ENCODE assay signal across 39 mouse cellular contexts in genomic region chrX:37916311-37916710, GRCm38 (mm10). TPM values are rescaled to one million over a fixed set of nuclear protein-coding genes. Genes with fewer than 3 reads are reported as not detected.
DNase-seq lines count a peak whose midpoint lies in the region; ATAC-seq and TF ChIP-seq lines count a peak whose summit lies in the region.
"Had no signal": no experiment of that assay in that cellular context is flagged by ENCODE, and none has a peak within 500 bp of the region (broad histone marks: within the 10 kb centered on the region; RNA-seq: fewer than 3 reads in every experiment).

No protein-coding gene starts in this region.

- H3K27me3 ChIP-seq in kidney, postnatal 0 days (ENCODE audit: insufficient read depth, low read length), result no peaks in the 10 kb centered on the region
- H3K27me3 ChIP-seq in E14TG2a.4 (ENCODE audit: insufficient read depth, low read length), result no peaks in the 10 kb centered on the region
- H3K27me3 ChIP-seq: embryonic facial prominence, embryonic 12.5 days; forebrain, embryonic 15.5 days; liver, embryonic 12.5 days; midbrain, embryonic 13.5 days; neural tube, embryonic 13.5 days had no signal

- no peak overlapping the region for H3K27ac ChIP-seq in gastrocnemius, adult 2 months
- H3K27ac ChIP-seq in kidney, postnatal 0 days, result no peak overlapping the region
- H3K27ac ChIP-seq: embryonic facial prominence, embryonic 12.5 days; forebrain, embryonic 15.5 days; hindbrain, embryonic 14.5 days; layer of hippocampus, adult 2 months; liver, embryonic 12.5 days; macrophage; midbrain, embryonic 13.5 days; neural tube, embryonic 13.5 days had no signal

- H3K9ac ChIP-seq in kidney, postnatal 0 days (ENCODE audit: low read depth, low read length), result no peak overlapping the region
- H3K9ac ChIP-seq: embryonic facial prominence, embryonic 12.5 days; forebrain, embryonic 15.5 days; hindbrain, embryonic 14.5 days; liver, embryonic 12.5 days; liver, postnatal 0 days; midbrain, embryonic 13.5 days; neural tube, embryonic 13.5 days had no signal

- peak; percentile 43 for TF ChIP-seq CTCF in gastrocnemius, adult 2 months (IDR thresholded peaks at IDR 0.05)
- peak; percentile 11; the same call in 1 of the 2 replicates for TF ChIP-seq CTCF in kidney, postnatal 0 days (IDR thresholded peaks at IDR 0.05; ENCODE audit: low read depth)
- peak; percentile 20; the same call in 1 of the 2 replicates for TF ChIP-seq CTCF in E14TG2a.4 (conservative IDR thresholded peaks at IDR 0.05; ENCODE audit: low read length)

- H3K9me3 ChIP-seq in kidney, postnatal 0 days (replicated peaks; ENCODE audit: low read length), result no peaks in the 10 kb centered on the region
- no peaks in the 10 kb centered on the region for H3K9me3 ChIP-seq in E14TG2a.4 (ENCODE audit: low read length)
- H3K9me3 ChIP-seq: embryonic facial prominence, embryonic 12.5 days; forebrain, embryonic 15.5 days; liver, embryonic 12.5 days; midbrain, embryonic 13.5 days; neural tube, embryonic 13.5 days had no signal

- H3K4me2 ChIP-seq in kidney, postnatal 0 days (ENCODE audit: low read length), result no peak overlapping the region
- H3K4me2 ChIP-seq: embryonic facial prominence, embryonic 12.5 days; forebrain, embryonic 15.5 days; heart, embryonic 11.5 days; hindbrain, embryonic 14.5 days; liver, embryonic 12.5 days; midbrain, embryonic 13.5 days; neural tube, embryonic 13.5 days had no signal

- intact Hi-C loops in gastrocnemius, adult 2 months (cut with DNase I), result no loop called here

- H3K36me3 ChIP-seq in kidney, postnatal 0 days (ENCODE audit: insufficient read depth, low read length), result no peaks in the 10 kb centered on the region
- H3K36me3 ChIP-seq in E14TG2a.4 (ENCODE audit: insufficient read depth, low read length), result no peaks in the 10 kb centered on the region
- H3K36me3 ChIP-seq: embryonic facial prominence, embryonic 12.5 days; forebrain, embryonic 15.5 days; liver, embryonic 12.5 days; midbrain, embryonic 13.5 days; neural tube, embryonic 13.5 days had no signal

- ATAC-seq in kidney, postnatal 0 days (replicated peaks; ENCODE audit: low FRiP score, low read depth), result no peak
- ATAC-seq: activated CD4-positive, CD25-positive, alpha-beta regulatory T cell, adult 4 months; CD4-positive, CD25-positive, alpha-beta regulatory T cell, adult 4 months; forebrain, embryonic 15.5 days; liver, embryonic 12.5 days; liver, postnatal 0 days; lung, postnatal 0 days; midbrain, embryonic 13.5 days had no signal

- H3K4me3 ChIP-seq in gastrocnemius, adult 2 months, result no peak overlapping the region
- no peak overlapping the region for H3K4me3 ChIP-seq in kidney, postnatal 0 days (replicated peaks; ENCODE audit: low read depth, low read length)
- H3K4me3 ChIP-seq in E14TG2a.4 (replicated peaks; ENCODE audit: low read length), result no peak overlapping the region
- H3K4me3 ChIP-seq: embryonic facial prominence, embryonic 12.5 days; forebrain, embryonic 15.5 days; layer of hippocampus, adult 2 months; liver, embryonic 12.5 days; midbrain, embryonic 13.5 days; neural tube, embryonic 13.5 days had no signal

- H3K4me1 ChIP-seq in kidney, postnatal 0 days (replicated peaks; ENCODE audit: insufficient read depth, low read length), result no peaks in the 10 kb centered on the region
- H3K4me1 ChIP-seq in E14TG2a.4 (replicated peaks; ENCODE audit: low read depth, low read length), result no peaks in the 10 kb centered on the region
- H3K4me1 ChIP-seq: embryonic facial prominence, embryonic 12.5 days; forebrain, embryonic 15.5 days; liver, embryonic 12.5 days; midbrain, embryonic 13.5 days; neural tube, embryonic 13.5 days had no signal

- no peak for DNase-seq in gastrocnemius, adult 2 months
- no peak for DNase-seq in gastrocnemius, adult 8-10 months (ENCODE audit: low spot score in 2 of 2)
- DNase-seq in kidney, postnatal 0 days (ENCODE audit: low spot score), result no peak
- no peak for DNase-seq in kidney, postnatal 4 days
- peak; percentile 55 for DNase-seq in ZHBTc4 (ENCODE audit: low read depth, low spot score)
- DNase-seq in frontal cortex, postnatal 14 days (ENCODE audit: low spot score in 2 of 2), result no peak
- no peak for DNase-seq in layer of hippocampus, adult 18-20 months (ENCODE audit: low spot score in 2 of 2)
- DNase-seq: adrenal gland, adult 8-10 months; cerebellum, adult 11-12 months; cerebellum, adult 9-11 months; embryo, embryonic 11 days; gastrocnemius, postnatal 14 days; heart, postnatal 10 days; kidney, adult 18-20 months; liver, postnatal 0 days had no signal

- WGBS in kidney, postnatal 0 days, result 68% methylated on average over 4 of the region's 4 CpGs

RNA-seq across cellular contexts. Expression of gene Rhox9, which starts 14.7 kb away (rescaled TPM):
- not detected for total RNA-seq in gastrocnemius, adult 2 months (2021)
- not detected for total RNA-seq in gastrocnemius, adult 8-10 months (2022)
- not detected in 2 replicates for polyA plus RNA-seq in kidney, postnatal 0 days (2015; fragmentation: Nextera tagmentation; extraction: Ambion mirVana)
- not detected for total RNA-seq in layer of hippocampus, adult 18-20 months (2021)
- total RNA-seq: adrenal gland, adult 8-10 months; gastrocnemius, postnatal 14 days; granulocyte monocyte progenitor cell, adult 5-6 weeks; heart, postnatal 10 days; hematopoietic stem cell, adult 5-6 weeks; layer of hippocampus, adult 2 months; layer of hippocampus, postnatal 14 days; left cerebral cortex, adult 8-10 months; left cerebral cortex, postnatal 36 days; megakaryocyte-erythroid progenitor cell, adult 5-6 weeks had no signal
- polyA plus RNA-seq: activated CD4-positive, CD25-positive, alpha-beta regulatory T cell, adult 4 months; CD4-positive, CD25-positive, alpha-beta regulatory T cell, adult 4 months; embryonic facial prominence, embryonic 12.5 days; forebrain, embryonic 15.5 days; heart, embryonic 11.5 days; hindbrain, embryonic 14.5 days; kidney, embryonic 16.5 days; liver, embryonic 12.5 days; liver, postnatal 0 days; lung, postnatal 0 days; macrophage; midbrain, embryonic 13.5 days; neural tube, embryonic 13.5 days; testis, adult 2 months; thymus, postnatal 0 days had no signal

RNA-seq across cellular contexts. Expression of gene Rhox7b, which starts 19.3 kb away (rescaled TPM):
- total RNA-seq in gastrocnemius, adult 2 months (2021), result not detected
- total RNA-seq in gastrocnemius, adult 8-10 months (2022), result not detected
- polyA plus RNA-seq in kidney, postnatal 0 days (2015; fragmentation: Nextera tagmentation; extraction: Ambion mirVana), result not detected in 2 replicates
- not detected for total RNA-seq in layer of hippocampus, adult 18-20 months (2021)
- total RNA-seq: adrenal gland, adult 8-10 months; gastrocnemius, postnatal 14 days; granulocyte monocyte progenitor cell, adult 5-6 weeks; heart, postnatal 10 days; hematopoietic stem cell, adult 5-6 weeks; layer of hippocampus, adult 2 months; layer of hippocampus, postnatal 14 days; left cerebral cortex, adult 8-10 months; left cerebral cortex, postnatal 36 days; megakaryocyte-erythroid progenitor cell, adult 5-6 weeks had no signal
- polyA plus RNA-seq: activated CD4-positive, CD25-positive, alpha-beta regulatory T cell, adult 4 months; CD4-positive, CD25-positive, alpha-beta regulatory T cell, adult 4 months; embryonic facial prominence, embryonic 12.5 days; forebrain, embryonic 15.5 days; frontal cortex, adult 2 months; heart, embryonic 11.5 days; hindbrain, embryonic 14.5 days; kidney, embryonic 16.5 days; limb, embryonic 14.5 days; liver, embryonic 12.5 days; liver, postnatal 0 days; lung, postnatal 0 days; macrophage; midbrain, embryonic 13.5 days; neural tube, embryonic 13.5 days; thymus, postnatal 0 days had no signal

RNA-seq across cellular contexts. Expression of gene Rhox8, which starts 37.6 kb away (rescaled TPM):
- total RNA-seq in gastrocnemius, adult 2 months (2021), result not detected
- not detected for total RNA-seq in gastrocnemius, adult 8-10 months (2022)
- polyA plus RNA-seq in kidney, postnatal 0 days (2015; fragmentation: Nextera tagmentation; extraction: Ambion mirVana), result not detected in 2 replicates
- not detected for total RNA-seq in layer of hippocampus, adult 18-20 months (2021)
- total RNA-seq: adrenal gland, adult 8-10 months; gastrocnemius, postnatal 14 days; heart, postnatal 10 days; hematopoietic stem cell, adult 5-6 weeks; layer of hippocampus, adult 2 months; layer of hippocampus, postnatal 14 days; left cerebral cortex, adult 8-10 months; left cerebral cortex, postnatal 36 days had no signal
- polyA plus RNA-seq: embryonic facial prominence, embryonic 12.5 days; forebrain, embryonic 15.5 days; frontal cortex, adult 2 months; heart, embryonic 11.5 days; hindbrain, embryonic 14.5 days; kidney, embryonic 16.5 days; limb, embryonic 14.5 days; liver, embryonic 12.5 days; liver, postnatal 0 days; lung, postnatal 0 days; macrophage; midbrain, embryonic 13.5 days; neural tube, embryonic 13.5 days; thymus, postnatal 0 days had no signal
